Mouse (Mus musculus): ENCODE data around the gene 4931429L15Rik. TPM values are rescaled to one million over a fixed set of nuclear protein-coding genes. Genes with fewer than 3 reads are reported as not detected.
"Not testable (repeated sequence)": the region's sequence is repeated elsewhere in the genome, so short reads cannot be mapped to it uniquely, and the experiment has no call there.

4931429L15Rik gene
- polyA plus RNA-seq (2012; rRNA removed): not detected in 2 replicates

DNA sequence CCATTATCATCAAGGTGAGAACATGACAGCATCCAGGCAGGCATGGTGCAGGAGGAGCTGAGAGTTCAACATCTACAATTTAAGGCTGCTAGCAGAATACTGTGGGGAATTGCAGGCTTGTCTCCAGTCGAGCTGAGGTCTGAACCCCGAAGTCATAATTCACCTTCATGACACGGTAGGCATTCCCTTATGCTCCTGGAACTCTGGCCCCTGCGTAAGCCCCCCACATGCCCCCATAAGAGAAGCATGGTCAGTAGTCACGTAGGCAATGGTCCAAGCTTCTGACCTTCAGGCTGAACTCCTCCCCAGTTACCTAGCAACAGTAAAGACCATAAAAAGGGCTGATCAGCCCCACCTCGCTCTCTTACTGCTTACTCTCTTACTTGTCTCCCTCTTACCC lies at the start of gene 4931429L15Rik:
Gene 4931429L15Rik (minus strand): TSS at position 101 of the 400 bp plus-strand sequence.
- DNase-seq (ENCODE audit: low read depth): not testable (repeated sequence)

DNA sequence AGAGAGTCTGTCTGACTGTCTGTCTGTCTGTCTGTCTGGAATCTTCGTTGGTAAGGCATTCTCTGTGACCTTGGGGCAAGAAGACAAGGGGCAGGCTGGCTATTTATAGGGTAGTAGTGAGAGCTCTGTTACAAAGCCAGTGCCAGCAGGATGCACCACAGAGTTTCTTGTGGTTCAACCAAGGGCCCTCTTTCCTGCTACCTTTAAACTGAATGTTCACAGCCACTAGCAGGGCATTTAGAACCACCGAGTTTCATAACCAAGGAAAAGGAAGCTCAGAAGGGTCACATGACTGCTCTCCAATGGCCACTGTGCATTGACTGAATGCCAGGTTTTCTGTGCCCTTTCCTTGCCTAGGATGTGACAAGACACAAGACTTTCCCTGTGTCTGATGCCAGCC lies 42.7 kb upstream of the 4931429L15Rik start:
- DNase-seq (ENCODE audit: low read depth): no peak
- no peak for TF ChIP-seq CTCF (IDR thresholded peaks at IDR 0.05; ENCODE audit: borderline replicate concordance, extremely low read depth, insufficient read depth, insufficient read length)
- no peak for TF ChIP-seq POLR2A (IDR thresholded peaks at IDR 0.05; ENCODE audit: borderline replicate concordance, extremely low read depth, insufficient read depth, insufficient read length, poor library complexity, severe bottlenecking)

DNA sequence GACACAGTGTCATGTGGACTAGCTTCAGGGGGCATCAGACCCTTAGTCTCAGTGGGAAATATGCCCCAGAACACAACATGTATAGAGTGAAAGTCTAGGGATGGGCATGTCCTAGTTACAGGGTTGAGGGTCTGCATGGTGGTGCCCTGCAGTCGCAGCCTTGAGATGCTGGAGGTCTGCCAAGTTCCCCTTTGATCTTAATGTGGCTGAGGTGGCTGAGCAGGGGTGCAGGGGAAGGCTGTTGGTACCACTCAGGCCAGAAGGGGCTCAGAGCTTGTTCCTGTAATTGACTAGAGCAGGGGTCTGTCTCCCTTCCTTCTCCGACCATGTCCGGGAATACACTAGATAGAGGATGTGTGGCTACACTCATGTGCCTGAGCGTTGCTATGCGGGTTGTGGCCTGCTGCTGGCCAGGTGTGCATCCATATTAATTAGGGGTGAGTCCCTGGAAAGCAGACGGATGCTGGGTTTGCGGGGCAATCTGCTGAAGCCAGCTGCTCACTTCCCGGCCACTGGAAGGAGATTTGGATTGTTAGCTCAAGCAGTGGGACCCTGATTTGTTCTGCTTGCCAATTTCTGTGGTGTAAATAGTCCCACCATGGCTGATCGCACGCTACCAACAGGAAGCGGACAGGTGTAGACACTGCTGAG lies 41.8 kb upstream of the 4931429L15Rik start:
- TF ChIP-seq CTCF (IDR thresholded peaks at IDR 0.05; ENCODE audit: borderline replicate concordance, extremely low read depth, insufficient read depth, insufficient read length) (no peak), POLR2A (IDR thresholded peaks at IDR 0.05; ENCODE audit: borderline replicate concordance, extremely low read depth, insufficient read depth, insufficient read length, poor library complexity, severe bottlenecking) (no peak)
- DNase-seq (ENCODE audit: low read depth): peak; percentile 69

GRCm38 (mm10) chr9:46353992-46354391 lies 34.2 kb upstream of the 4931429L15Rik start:
- DNase-seq (ENCODE audit: low read depth): peak; percentile 91
- TF ChIP-seq POLR2A (IDR thresholded peaks at IDR 0.05; ENCODE audit: borderline replicate concordance, extremely low read depth, insufficient read depth, insufficient read length, poor library complexity, severe bottlenecking): no peak
- peak; percentile 79 for TF ChIP-seq CTCF (IDR thresholded peaks at IDR 0.05; ENCODE audit: borderline replicate concordance, extremely low read depth, insufficient read depth, insufficient read length)

GRCm38 (mm10) chr9:46353330-46353724 lies 33.5 kb upstream of the 4931429L15Rik start:
- TF ChIP-seq CTCF (IDR thresholded peaks at IDR 0.05; ENCODE audit: borderline replicate concordance, extremely low read depth, insufficient read depth, insufficient read length) (no peak), POLR2A (IDR thresholded peaks at IDR 0.05; ENCODE audit: borderline replicate concordance, extremely low read depth, insufficient read depth, insufficient read length, poor library complexity, severe bottlenecking) (no peak)
- peak; percentile 72 for DNase-seq (ENCODE audit: low read depth)

DNA sequence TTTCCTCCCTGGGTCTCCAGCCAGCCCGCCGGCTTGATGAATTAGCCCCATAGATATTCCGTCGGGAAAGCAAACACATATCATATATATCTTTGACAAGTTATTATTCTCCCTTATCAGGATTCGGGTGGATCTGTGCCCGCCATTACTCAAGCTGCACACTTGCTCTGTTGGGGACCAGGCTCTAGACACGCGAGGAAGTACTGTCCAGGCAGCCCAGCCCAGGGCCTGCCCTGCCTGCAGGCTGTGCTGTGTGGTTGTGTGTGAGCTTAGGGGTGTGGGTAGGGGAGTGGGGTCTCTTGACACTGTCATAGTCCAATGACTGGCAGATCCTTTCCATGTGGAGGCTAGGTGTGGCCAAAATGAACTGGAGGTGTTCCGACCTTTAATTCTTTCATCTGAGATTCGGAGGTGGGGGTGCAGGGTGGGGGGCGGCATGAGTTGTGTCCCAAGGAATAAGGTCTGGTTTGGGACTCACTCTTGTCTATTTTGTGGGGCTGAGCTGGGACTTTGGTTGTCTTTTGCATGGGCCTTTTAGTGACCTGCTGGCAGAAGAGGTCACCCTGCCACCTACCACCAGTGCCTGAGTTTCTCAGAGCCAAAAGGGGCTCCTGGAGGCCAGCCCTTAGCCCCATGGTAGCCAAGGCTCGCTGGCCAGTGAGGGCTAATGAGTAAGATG lies 33.0 kb upstream of the 4931429L15Rik start:
- no peak for DNase-seq (ENCODE audit: low read depth)
- TF ChIP-seq CTCF (IDR thresholded peaks at IDR 0.05; ENCODE audit: borderline replicate concordance, extremely low read depth, insufficient read depth, insufficient read length): no peak
- TF ChIP-seq POLR2A (IDR thresholded peaks at IDR 0.05; ENCODE audit: borderline replicate concordance, extremely low read depth, insufficient read depth, insufficient read length, poor library complexity, severe bottlenecking): no peak

GRCm38 (mm10) chr9:46350451-46350981 lies 30.7 kb upstream of the 4931429L15Rik start:
- TF ChIP-seq POLR2A (IDR thresholded peaks at IDR 0.05; ENCODE audit: borderline replicate concordance, extremely low read depth, insufficient read depth, insufficient read length, poor library complexity, severe bottlenecking) (no peak), CTCF (IDR thresholded peaks at IDR 0.05; ENCODE audit: borderline replicate concordance, extremely low read depth, insufficient read depth, insufficient read length) (no peak)
- peak; percentile 86 for DNase-seq (ENCODE audit: low read depth)

- TF ChIP-seq CTCF (IDR thresholded peaks at IDR 0.05; ENCODE audit: borderline replicate concordance, extremely low read depth, insufficient read depth, insufficient read length): no peak
- no peak for TF ChIP-seq POLR2A (IDR thresholded peaks at IDR 0.05; ENCODE audit: borderline replicate concordance, extremely low read depth, insufficient read depth, insufficient read length, poor library complexity, severe bottlenecking)
- DNase-seq (ENCODE audit: low read depth): no peak
Measured at GRCm38 (mm10) chr9:46345887-46346665, 26.3 kb upstream of the 4931429L15Rik start.

GRCm38 (mm10) chr9:46339051-46339652 lies 19.4 kb upstream of the 4931429L15Rik start:
- TF ChIP-seq POLR2A (IDR thresholded peaks at IDR 0.05; ENCODE audit: borderline replicate concordance, extremely low read depth, insufficient read depth, insufficient read length, poor library complexity, severe bottlenecking) (no peak), CTCF (IDR thresholded peaks at IDR 0.05; ENCODE audit: borderline replicate concordance, extremely low read depth, insufficient read depth, insufficient read length) (no peak)
- DNase-seq (ENCODE audit: low read depth): no peak

GRCm38 (mm10) chr9:46338384-46338783 lies 18.6 kb upstream of the 4931429L15Rik start:
- DNase-seq (ENCODE audit: low read depth): peak; percentile 58
- TF ChIP-seq CTCF (IDR thresholded peaks at IDR 0.05; ENCODE audit: borderline replicate concordance, extremely low read depth, insufficient read depth, insufficient read length) (no peak), POLR2A (IDR thresholded peaks at IDR 0.05; ENCODE audit: borderline replicate concordance, extremely low read depth, insufficient read depth, insufficient read length, poor library complexity, severe bottlenecking) (no peak)

DNA sequence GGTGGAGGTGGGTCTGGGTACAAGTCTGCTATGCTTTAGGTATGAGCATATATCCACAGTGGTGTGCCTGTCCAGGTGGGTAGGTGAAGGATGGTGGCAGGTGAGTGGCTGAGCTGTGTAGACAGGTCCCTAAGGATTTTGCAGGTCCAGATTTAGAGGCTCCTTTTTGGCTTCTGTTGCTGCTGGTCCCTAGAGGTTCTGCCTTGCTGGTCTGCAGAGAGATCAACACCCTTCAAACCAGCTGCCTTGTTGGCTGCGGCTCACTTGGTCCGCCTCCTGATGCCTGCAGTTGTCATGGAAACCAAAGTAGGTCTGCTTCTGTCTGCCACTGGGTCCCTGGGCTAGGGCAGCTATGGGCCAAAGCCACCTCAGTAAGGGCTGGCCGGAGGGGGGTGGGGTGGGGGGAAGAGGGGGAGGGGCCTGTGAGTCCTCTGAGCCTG lies 18.1 kb upstream of the 4931429L15Rik start:
- no peak for TF ChIP-seq POLR2A (IDR thresholded peaks at IDR 0.05; ENCODE audit: borderline replicate concordance, extremely low read depth, insufficient read depth, insufficient read length, poor library complexity, severe bottlenecking)
- no peak for TF ChIP-seq CTCF (IDR thresholded peaks at IDR 0.05; ENCODE audit: borderline replicate concordance, extremely low read depth, insufficient read depth, insufficient read length)
- peak; percentile 92 for DNase-seq (ENCODE audit: low read depth)
